Mouse (Mus musculus) cerebellum, adult 8-10 months (tissue): ENCODE results near the gene Tshb.

Source experiments
- DNase-seq: peaks from one replicate; pipeline ENCODE4 v3.0.0; 2022

Tshb gene

DNA sequence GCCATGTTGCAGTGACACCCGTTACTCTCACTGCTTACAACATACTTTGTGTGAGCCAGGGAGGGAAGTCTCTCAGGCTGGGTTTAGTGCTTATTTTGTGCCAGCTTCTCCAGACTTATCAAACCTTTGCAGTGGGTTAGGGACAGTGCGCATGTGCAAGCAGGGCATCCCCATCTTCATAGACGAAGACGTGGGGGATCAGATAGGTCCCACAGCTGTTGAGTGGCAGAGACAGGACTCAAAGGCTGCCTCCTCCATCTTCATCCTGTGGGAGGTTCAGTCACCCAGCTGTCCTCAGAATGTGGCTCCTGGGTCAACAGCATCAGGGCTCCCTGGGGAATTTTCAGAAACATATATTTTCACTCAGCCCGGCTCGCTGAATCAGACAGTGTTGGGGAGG is 46.1 kb downstream of the Tshb start:
- no peak for DNase-seq

DNA sequence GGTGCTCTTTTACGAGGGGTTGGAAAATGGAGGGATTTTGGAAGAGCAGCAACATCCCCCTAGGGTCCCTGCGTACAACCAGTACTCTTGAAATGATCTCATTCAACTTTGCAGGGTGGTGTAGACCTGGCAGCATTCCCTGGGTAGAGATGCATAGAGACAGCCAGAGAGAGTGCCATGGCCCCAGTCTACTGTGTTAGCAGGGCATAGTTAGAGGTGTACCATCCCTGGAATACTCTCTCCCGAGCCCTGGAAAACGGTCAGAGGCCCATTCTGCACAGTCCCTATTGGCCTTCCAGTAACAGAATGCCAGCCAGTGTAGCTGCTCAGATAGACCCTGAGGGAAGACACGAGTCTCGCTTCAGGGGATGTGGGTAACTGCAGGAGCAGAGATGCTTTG is 46.9 kb downstream of the Tshb start:
- DNase-seq: no peak

DNA sequence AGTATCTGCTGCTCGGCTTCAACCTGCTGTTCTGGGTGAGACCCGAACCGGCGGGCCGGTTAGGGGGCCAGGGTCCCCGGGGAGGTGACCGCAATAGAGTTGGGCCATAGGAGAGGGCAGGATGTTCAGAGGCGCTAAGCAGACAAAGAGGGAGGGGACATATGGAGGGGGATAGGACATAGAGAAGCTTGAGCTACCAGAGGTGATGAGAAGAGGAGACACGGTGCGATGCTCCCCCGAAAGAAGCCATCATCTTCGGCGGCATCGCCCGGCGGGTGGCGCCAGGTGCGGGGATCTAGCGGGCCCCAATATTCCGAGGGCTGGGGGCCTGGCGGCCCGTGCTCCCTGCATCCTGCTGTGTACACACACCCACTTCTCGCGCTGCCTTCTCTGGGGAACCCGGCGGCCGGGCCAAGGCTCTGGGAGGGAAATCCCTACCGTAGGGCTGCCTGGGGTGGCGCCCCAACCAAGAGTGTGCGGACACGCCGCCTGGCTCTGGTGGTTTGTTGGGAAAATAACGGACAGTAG is 47.4 kb downstream of the Tshb start:
- peak; percentile 28 for DNase-seq

DNA sequence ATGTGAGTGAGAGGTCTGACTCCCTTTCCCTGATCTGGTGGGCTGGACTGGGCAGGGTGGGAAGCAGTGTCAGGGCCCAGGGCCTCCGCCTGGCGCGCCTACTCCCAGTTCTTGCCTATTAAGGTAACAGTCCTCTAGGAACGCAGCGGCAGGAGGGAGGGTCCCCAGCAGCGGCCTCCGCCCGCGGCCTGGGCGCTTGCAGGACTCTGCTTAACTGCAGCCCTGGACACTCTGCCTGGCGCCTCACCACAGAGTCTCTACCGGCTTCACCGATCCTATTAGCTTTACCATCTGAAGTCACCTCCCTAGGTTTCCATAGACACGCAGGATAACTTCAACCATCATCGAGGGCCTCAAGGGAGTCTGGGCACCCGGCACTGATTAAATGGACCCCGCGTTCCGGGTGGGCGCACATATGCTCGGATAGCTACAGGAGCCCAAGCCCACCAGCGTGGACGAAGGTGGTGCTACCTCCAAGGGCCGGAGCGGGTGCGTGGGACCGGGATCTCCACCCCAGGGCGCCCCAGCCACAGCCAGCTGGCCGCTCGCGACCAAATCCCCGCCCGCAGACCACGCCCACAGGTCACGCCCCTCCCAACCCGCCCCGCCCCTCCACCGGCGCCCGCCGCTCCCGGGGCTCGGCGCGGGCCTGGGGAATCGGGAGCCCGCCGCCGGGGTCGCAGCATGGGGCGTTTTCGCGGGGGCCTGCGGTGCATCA is 48.0 kb downstream of the Tshb start, which contains the start of gene Tspan2:
TSS of gene Tspan2 (plus strand) at position 217 of the 718 bp plus-strand sequence.
- DNase-seq: peak; percentile 46

DNA sequence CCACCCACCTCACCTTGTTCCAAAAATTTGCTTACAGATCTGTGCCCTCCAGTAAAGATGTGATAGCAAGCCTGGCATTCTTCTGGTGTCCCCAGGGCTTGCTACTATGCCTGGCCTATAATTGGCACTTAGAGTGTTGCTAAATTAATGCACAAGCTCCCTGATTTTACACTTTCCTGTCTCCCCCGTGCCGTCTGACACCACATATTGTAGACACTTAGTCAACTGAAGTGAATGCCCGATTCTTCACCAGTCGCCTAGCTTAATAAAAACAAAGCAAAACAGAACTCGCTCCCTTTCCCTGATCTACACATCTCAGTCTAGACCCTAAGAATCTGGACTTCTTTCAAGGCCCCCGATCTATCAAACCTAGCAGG is 48.6 kb downstream of the Tshb start:
- no peak for DNase-seq

DNA sequence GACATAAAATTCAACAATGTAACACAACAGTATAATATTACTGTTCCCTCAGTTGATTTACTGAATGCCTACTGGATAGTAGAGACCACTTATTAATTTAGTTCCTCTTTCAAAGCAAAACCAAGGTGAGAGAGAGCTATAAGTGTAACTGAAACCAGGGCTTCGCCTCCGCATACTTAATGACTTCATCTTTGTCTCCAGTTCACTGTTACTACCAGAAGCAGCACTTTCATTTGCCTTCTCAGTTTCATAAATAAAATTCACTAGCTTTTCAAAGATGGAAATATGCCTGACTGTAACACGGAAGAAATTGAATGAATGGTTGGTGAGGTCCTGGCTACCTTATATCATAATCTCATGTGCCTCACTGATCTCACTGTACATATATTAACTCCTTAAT is 49.5 kb downstream of the Tshb start:
- DNase-seq: no peak

DNA sequence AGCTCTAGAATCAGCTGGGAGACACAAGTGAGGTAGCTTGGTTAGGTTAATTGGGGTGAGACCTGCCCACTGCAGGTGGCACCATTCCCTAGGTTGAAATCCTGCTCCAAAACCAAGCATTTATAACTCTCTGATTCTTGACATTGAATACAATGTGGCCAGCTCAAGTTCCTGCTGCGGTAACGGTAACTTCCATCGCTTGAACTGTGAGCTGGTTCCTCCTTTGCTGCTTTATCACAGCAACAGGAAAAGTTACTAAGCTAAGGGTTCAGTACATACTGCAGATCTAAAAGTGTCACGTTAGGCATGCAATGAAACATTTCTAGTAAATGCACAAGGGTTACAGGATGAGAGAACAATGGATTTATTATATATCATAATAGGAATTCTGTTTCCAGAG is 49.9 kb downstream of the Tshb start:
- DNase-seq: no peak

DNA sequence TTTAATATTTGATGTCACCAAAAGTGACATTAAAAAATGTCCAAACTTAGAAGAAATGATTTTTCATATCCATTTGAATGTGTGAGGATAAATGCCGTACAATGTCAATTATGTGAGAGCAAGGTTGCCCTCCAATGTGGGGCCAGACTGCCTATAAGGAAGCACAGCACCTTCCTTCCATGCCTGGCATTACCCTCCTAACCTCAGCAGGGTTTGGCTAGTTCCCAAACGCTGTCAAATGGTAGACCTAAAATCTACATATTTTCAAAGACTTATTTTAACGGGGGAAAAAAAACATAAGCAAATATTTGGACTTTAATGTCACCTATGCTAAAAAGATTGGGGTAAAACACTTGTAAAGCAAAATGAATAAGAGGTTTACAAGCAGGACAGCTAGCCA is 51.4 kb downstream of the Tshb start:
- DNase-seq: no peak

DNA sequence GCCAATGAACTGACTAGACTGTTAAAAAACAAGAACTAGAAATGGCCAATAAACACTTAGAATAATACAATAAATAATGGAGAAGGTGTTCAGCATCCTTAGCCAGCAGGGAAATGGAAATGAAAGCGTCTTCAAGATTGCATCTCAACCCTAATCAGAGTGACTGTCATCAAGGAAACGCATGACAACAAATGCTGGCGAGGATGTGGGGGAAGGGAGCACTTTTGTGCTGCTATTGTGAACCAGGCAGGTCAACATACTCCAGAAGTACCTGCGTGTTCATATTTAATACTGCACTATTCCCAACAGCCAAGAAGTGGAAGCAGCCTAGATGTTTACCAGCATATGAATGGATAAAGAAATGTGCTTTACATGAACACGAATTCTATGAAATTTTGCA is 53.1 kb downstream of the Tshb start:
- DNase-seq: no peak
